9 mouse cellular contexts compared by ENCODE assay signal in the genomic region with DNA sequence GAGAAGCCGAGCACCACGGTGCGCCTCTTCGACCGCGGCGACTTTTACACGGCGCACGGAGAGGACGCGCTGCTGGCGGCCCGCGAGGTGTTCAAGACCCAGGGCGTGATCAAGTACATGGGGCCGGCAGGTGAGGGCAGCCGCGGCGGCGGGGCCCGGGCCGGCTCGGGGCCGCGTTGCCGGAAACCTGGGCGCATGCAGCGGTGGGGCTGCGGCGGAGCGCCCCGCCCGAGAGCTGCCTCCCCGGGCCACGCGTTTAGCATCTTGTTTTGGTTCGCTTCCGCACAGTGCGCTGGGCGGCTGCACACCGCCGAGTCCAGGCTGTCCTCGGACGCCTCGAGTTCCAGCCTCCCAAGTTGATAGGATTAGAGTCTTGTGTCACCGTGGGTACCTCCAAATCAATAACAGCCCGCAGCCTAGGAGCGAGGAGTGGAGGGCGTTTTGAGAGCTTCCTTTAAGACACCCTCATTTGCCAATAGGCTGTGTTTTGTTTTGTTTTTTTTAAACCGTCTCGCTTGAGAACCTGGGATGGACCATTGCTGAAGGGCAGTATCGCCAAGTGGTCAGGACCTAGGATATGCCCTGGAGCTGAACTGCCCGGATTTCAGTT. TPM values are rescaled to one million over a fixed set of nuclear protein-coding genes. Genes with fewer than 3 reads are reported as not detected.
A peak's percentile ranks its signal among the peaks of the same experiment; 100 is the strongest.
DNase-seq lines count a peak whose midpoint lies in the region; ATAC-seq and TF ChIP-seq lines count a peak whose summit lies in the region.
"Had no signal": no experiment of that assay in that cellular context is flagged by ENCODE, and none has a peak within 500 bp of the region (broad histone marks: within the 10 kb centered on the region; RNA-seq: fewer than 3 reads in every experiment).

No protein-coding gene starts in this region.

- TF ChIP-seq POLR2A in MEL (IDR thresholded peaks at IDR 0.05; ENCODE audit: control insufficient read depth in 1 of 2, insufficient read depth in 1 of 2, low read depth in 1 of 2, low read length in 2 of 2, poor library complexity in 1 of 2), result 0 out of 4 replicates have a peak, but pooled peaks of 1 of the 2 experiments have one; percentile 6

- WGBS in heart, embryonic 11.5 days (ENCODE audit: insufficient replicate concordance), result under 1% methylated on average over 53 of the region's 54 CpGs
- WGBS in embryonic facial prominence, embryonic 14.5 days, result under 1% methylated on average over 9 of the region's 54 CpGs
- 1% methylated on average over 36 of the region's 54 CpGs for whole genome bisulfite sequencing in hindbrain, postnatal 0 days

- no peak for TF ChIP-seq RAD21 in MEL (IDR thresholded peaks at IDR 0.05; ENCODE audit: low read depth, low read length)

- TF ChIP-seq EP300 in MEL (IDR thresholded peaks at IDR 0.05; ENCODE audit: low read depth in 1 of 2, low read length in 2 of 2), result no peak; a peak in 1 of 4 replicates

- H3K79me2 ChIP-seq in MEL (ENCODE audit: control insufficient read depth, insufficient read depth, low read length, poor library complexity), result peaks cover 29% of the 10 kb centered on the region

- peak overlapping the region; percentile 80 for H3K4me2 ChIP-seq in heart, embryonic 11.5 days
- H3K4me2 ChIP-seq in embryonic facial prominence, embryonic 14.5 days (ENCODE audit: low read depth, low read length), result peak overlapping the region; percentile 92
- peak overlapping the region; percentile 88 for H3K4me2 ChIP-seq in hindbrain, postnatal 0 days (ENCODE audit: low read depth, low read length)

- peak; percentile 72 for ATAC-seq in heart, embryonic 11.5 days (replicated peaks; ENCODE audit: insufficient number of reproducible peaks, low FRiP score, low TSS enrichment)
- ATAC-seq in embryonic facial prominence, embryonic 14.5 days (ENCODE audit: low read depth), result peak; percentile 59
- peak; percentile 72; the same call in 1 of the 2 replicates for ATAC-seq in hindbrain, postnatal 0 days

- TF ChIP-seq CTCF in MEL (IDR thresholded peaks at IDR 0.05 in 2 of 3, conservative IDR thresholded peaks at IDR 0.05 in 1 of 3; ENCODE audit: control insufficient read depth in 1 of 3, insufficient read depth in 1 of 3, low read depth in 2 of 3, low read length in 3 of 3, poor library complexity in 1 of 3, severe bottlenecking in 1 of 3), result no peak
- no peak for TF ChIP-seq CTCF in hindbrain, postnatal 0 days (IDR thresholded peaks at IDR 0.05; ENCODE audit: low read depth)

- peak overlapping the region; percentile 90 for H3K9ac ChIP-seq in heart, embryonic 11.5 days (ENCODE audit: low read depth, low read length)
- peak overlapping the region; percentile 90 for H3K9ac ChIP-seq in MEL (ENCODE audit: control insufficient read depth, low read depth, low read length, poor library complexity, severe bottlenecking)
- peak overlapping the region; percentile 88 for H3K9ac ChIP-seq in embryonic facial prominence, embryonic 14.5 days (ENCODE audit: low read depth, low read length)
- peak overlapping the region; percentile 75 for H3K9ac ChIP-seq in hindbrain, postnatal 0 days (replicated peaks; ENCODE audit: low read length)

- peak overlapping the region; percentile 73 for H3K27ac ChIP-seq in heart, embryonic 11.5 days (ENCODE audit: low read depth, low read length)
- peak overlapping the region; percentile 63 for H3K27ac ChIP-seq in MEL (ENCODE audit: control insufficient read depth, low read depth, low read length)
- peak overlapping the region; percentile 80 for H3K27ac ChIP-seq in embryonic facial prominence, embryonic 14.5 days (replicated peaks; ENCODE audit: low read depth, low read length)
- H3K27ac ChIP-seq in hindbrain, postnatal 0 days, result peak overlapping the region; percentile 79

- no peaks in the 10 kb centered on the region for H3K9me3 ChIP-seq in heart, embryonic 11.5 days (replicated peaks; ENCODE audit: control insufficient read depth, low read length)
- no peaks in the 10 kb centered on the region for H3K9me3 ChIP-seq in MEL (replicated peaks; ENCODE audit: insufficient read depth, low read length)
- H3K9me3 ChIP-seq in embryonic facial prominence, embryonic 14.5 days (ENCODE audit: control insufficient read depth, low read length), result no peaks in the 10 kb centered on the region
- H3K9me3 ChIP-seq in hindbrain, postnatal 0 days (ENCODE audit: low read length), result no peaks in the 10 kb centered on the region

- DNase-seq in heart, postnatal 4 days, result no peak
- peak; percentile 61 for DNase-seq in MEL (ENCODE audit: low read depth, low spot score)
- no peak for DNase-seq in embryonic facial prominence, embryonic 14.5 days (ENCODE audit: low spot score)
- DNase-seq in hindbrain, postnatal 0 days (ENCODE audit: low spot score), result peak; percentile 30
- peak; percentile 44 for DNase-seq in lung, postnatal 10 days
- peak; percentile 55 for DNase-seq in retina, embryonic 14.5 days (ENCODE audit: low spot score)
- no peak for DNase-seq in cerebellum, postnatal 25 days

- H3K27me3 ChIP-seq in heart, embryonic 11.5 days (ENCODE audit: control insufficient read depth, insufficient read depth, low read length), result no peaks in the 10 kb centered on the region
- H3K27me3 ChIP-seq in MEL (ENCODE audit: control insufficient read depth in 1 of 2, insufficient read depth in 2 of 2, low read length in 2 of 2), result no peaks in the 10 kb centered on the region
- no peaks in the 10 kb centered on the region for H3K27me3 ChIP-seq in embryonic facial prominence, embryonic 14.5 days (replicated peaks; ENCODE audit: control insufficient read depth, insufficient read depth, low read length)
- no peaks in the 10 kb centered on the region for H3K27me3 ChIP-seq in hindbrain, postnatal 0 days (ENCODE audit: insufficient read depth, low read length)

- peaks cover 5% of the 10 kb centered on the region for H3K4me1 ChIP-seq in heart, embryonic 11.5 days (ENCODE audit: control insufficient read depth, insufficient read depth, low read length)
- peaks cover 0 to 9% of the 10 kb centered on the region in 2 experiments; a peak in 2 of 4 replicates for H3K4me1 ChIP-seq in MEL (ENCODE audit: control insufficient read depth in 1 of 2, insufficient read depth in 2 of 2, low read length in 2 of 2)
- H3K4me1 ChIP-seq in embryonic facial prominence, embryonic 14.5 days (ENCODE audit: control insufficient read depth, insufficient read depth, low read length), result peaks cover 10% of the 10 kb centered on the region
- peaks cover 11% of the 10 kb centered on the region for H3K4me1 ChIP-seq in hindbrain, postnatal 0 days (ENCODE audit: insufficient read depth, low read length)

- H3K4me3 ChIP-seq in heart, embryonic 11.5 days (ENCODE audit: low read depth, low read length), result peak overlapping the region; percentile 83
- peak overlapping the region; percentile 80 to 86 for H3K4me3 ChIP-seq in MEL (ENCODE audit: control insufficient read depth in 1 of 2, insufficient read depth in 1 of 2, low read depth in 2 of 2, low read length in 2 of 2)
- peak overlapping the region; percentile 90 for H3K4me3 ChIP-seq in embryonic facial prominence, embryonic 14.5 days (ENCODE audit: low read depth, low read length)
- peak overlapping the region; percentile 91 for H3K4me3 ChIP-seq in hindbrain, postnatal 0 days (ENCODE audit: low read length)

- H3K36me3 ChIP-seq in heart, embryonic 11.5 days (ENCODE audit: control insufficient read depth, insufficient read depth, low read length), result no peaks in the 10 kb centered on the region
- H3K36me3 ChIP-seq in MEL (ENCODE audit: control insufficient read depth in 1 of 2, insufficient read depth in 2 of 2, low read length in 2 of 2), result peaks cover 0 to 6% of the 10 kb centered on the region in 2 experiments; a peak in 1 of 4 replicates
- H3K36me3 ChIP-seq in embryonic facial prominence, embryonic 14.5 days (ENCODE audit: control insufficient read depth, insufficient read depth, low read length), result no peaks in the 10 kb centered on the region
- no peaks in the 10 kb centered on the region for H3K36me3 ChIP-seq in hindbrain, postnatal 0 days (ENCODE audit: insufficient read depth, low read length)

TF ChIP-seq in MEL, 35 proteins besides CTCF, POLR2A, EP300 and RAD21:
- TF ChIP-seq JUND (IDR thresholded peaks at IDR 0.05; ENCODE audit: low read depth, low read length) (no peak), TCF12 (IDR thresholded peaks at IDR 0.05; ENCODE audit: low read depth, low read length) (0 out of 2 replicates have a peak, but pooled peaks have one; percentile 11), ZMIZ1 (IDR thresholded peaks at IDR 0.05; ENCODE audit: low read depth, low read length) (0 out of 2 replicates have a peak, but pooled peaks have one; percentile 11), SIN3A (IDR thresholded peaks at IDR 0.05; ENCODE audit: low read length) (0 out of 2 replicates have a peak, but pooled peaks have one; percentile 35), USF1 (IDR thresholded peaks at IDR 0.05; ENCODE audit: low read depth, low read length) (no peak), MAX (IDR thresholded peaks at IDR 0.05; ENCODE audit: low read length) (peak; percentile 74), MXI1 (IDR thresholded peaks at IDR 0.05; ENCODE audit: low read depth, low read length) (peak; percentile 87), MYC (IDR thresholded peaks at IDR 0.05; ENCODE audit: low read depth, low read length) (0 out of 2 replicates have a peak, but pooled peaks have one; percentile 15), ETS1 (IDR thresholded peaks at IDR 0.05; ENCODE audit: low read depth, low read length) (0 out of 2 replicates have a peak, but pooled peaks have one; percentile 29)

RNA-seq across cellular contexts. Expression of gene Msh2, which starts 0.7 kb away (rescaled TPM):
- 35.7 and 43.0 TPM in 2 replicates for polyA plus RNA-seq in heart, embryonic 11.5 days (2014; fragmentation: Nextera tagmentation; extraction: Ambion mirVana)
- total RNA-seq in heart, postnatal 4 days (2021), result 10 to 100 TPM; 17.9 to 18.6 TPM
- 42.5 and 43.0 TPM in 2 replicates for total RNA-seq in MEL (2012; rRNA removed)
- 10 to 100 TPM in 1 of 2 experiments, not detected in 1; 40.8 TPM for polyA plus RNA-seq in MEL (2012; ENCODE audit: insufficient read depth in 1 of 2, insufficient read length in 2 of 2, low read depth in 1 of 2, low replicate concordance in 2 of 2, missing spikeins in 1 of 2)
- polyA plus RNA-seq in embryonic facial prominence, embryonic 14.5 days (2014; fragmentation: Nextera tagmentation; extraction: Ambion mirVana), result 31.7 and 41.1 TPM in 2 replicates
- total RNA-seq in hindbrain, postnatal 0 days (2014; rRNA removed), result 24.5 TPM in 2 replicates
- 45.3 and 45.5 TPM in 2 replicates for polyA plus RNA-seq in hindbrain, postnatal 0 days (2015; fragmentation: Nextera tagmentation; extraction: Ambion mirVana)

RNA-seq across cellular contexts. Expression of gene Epcam, which starts 37.0 kb away (rescaled TPM):
- 4.1 and 7.1 TPM in 2 replicates for polyA plus RNA-seq in heart, embryonic 11.5 days (2014; fragmentation: Nextera tagmentation; extraction: Ambion mirVana)
- total RNA-seq in heart, postnatal 4 days (2021), result not detected
- total RNA-seq in MEL (2012; rRNA removed), result not detected in 2 replicates
- polyA plus RNA-seq in MEL (2012; ENCODE audit: insufficient read depth in 1 of 2, insufficient read length in 2 of 2, low read depth in 1 of 2, low replicate concordance in 2 of 2, missing spikeins in 1 of 2), result not detected
- 88.9 and 110 TPM in 2 replicates for polyA plus RNA-seq in embryonic facial prominence, embryonic 14.5 days (2014; fragmentation: Nextera tagmentation; extraction: Ambion mirVana)
- total RNA-seq in hindbrain, postnatal 0 days (2014; rRNA removed), result 1.4 and 2.3 TPM in 2 replicates
- polyA plus RNA-seq in hindbrain, postnatal 0 days (2015; fragmentation: Nextera tagmentation; extraction: Ambion mirVana), result 4.8 and 5.1 TPM in 2 replicates
- total RNA-seq: adrenal gland, adult 18-20 months had no signal

Comparison
In these comparisons a context has a peak if more than half of its experiments do, and no peak if none do; other contexts are left out.
1. DNase-seq: peak in MEL (single experiment), hindbrain, postnatal 0 days (single experiment), lung, postnatal 10 days (single experiment) and retina, embryonic 14.5 days (single experiment); none in heart, postnatal 4 days (single experiment), embryonic facial prominence, embryonic 14.5 days (single experiment) and cerebellum, postnatal 25 days (0 of 2).
2. RNA of gene Epcam, which starts 37.0 kb away (polyA plus RNA-seq): 88.9 to 110 TPM in embryonic facial prominence, embryonic 14.5 days; 4.1 to 7.1 TPM in heart, embryonic 11.5 days, 4.8 to 5.1 TPM in hindbrain, postnatal 0 days and not detected in MEL; every median in the first group is over 10 times any median in the second.
3. Peak in every context shown above with its lines, with median percentiles within 50 percentile points of each other: ATAC-seq, H3K27ac ChIP-seq, H3K4me2 ChIP-seq, H3K4me3 ChIP-seq and H3K9ac ChIP-seq.